8 mouse cellular contexts compared by ENCODE assay signal in the genomic region with DNA sequence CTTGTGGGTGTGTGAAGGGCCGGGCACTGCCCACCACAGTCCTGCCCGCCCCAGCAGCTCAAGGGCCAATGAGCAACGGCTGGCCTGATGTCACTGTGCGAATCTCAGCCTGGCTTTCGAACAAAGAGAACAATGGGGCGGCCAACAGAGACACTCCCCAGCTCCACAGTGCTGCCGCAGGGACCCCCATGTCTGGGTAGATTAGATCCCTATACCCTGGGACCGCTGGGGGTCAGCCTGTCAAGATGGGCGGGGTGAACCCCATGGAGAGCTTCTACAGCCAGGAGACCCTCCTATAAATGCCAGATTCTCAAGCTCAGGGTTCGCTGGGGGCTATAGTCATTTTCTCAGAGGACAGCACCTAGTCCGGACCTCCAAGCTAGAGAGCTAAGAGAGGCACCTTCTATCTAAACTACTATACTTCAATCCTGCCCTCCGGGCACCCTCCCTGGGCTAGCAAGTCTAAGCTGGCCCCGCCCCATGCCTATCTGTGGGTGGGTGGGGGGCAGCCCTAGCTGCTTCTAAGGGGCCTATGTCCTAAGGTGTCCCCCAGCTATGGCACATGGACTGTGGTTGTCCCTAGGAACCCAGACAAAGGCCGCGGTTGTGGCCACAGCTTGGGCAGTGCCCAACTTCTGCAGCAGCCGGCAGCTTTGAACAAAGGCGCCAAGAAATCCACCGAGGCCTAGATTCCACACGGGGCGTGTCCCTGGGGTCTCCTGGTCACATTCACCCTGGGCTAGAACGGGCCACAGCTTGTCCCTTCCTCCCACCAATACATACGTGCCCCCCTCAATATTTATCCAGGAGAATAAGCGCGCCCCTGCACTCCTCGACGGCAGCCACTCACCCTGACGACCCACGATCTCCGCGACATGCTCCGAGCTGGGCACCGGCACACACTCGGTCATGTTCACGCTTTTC. TPM values are rescaled to one million over a fixed set of nuclear protein-coding genes. Genes with fewer than 3 reads are reported as not detected.
DNase-seq lines count a peak whose midpoint lies in the region; ATAC-seq and TF ChIP-seq lines count a peak whose summit lies in the region.

No protein-coding gene starts in this region.

- no peak for ATAC-seq in cerebellum, adult (ENCODE audit: insufficient number of reproducible peaks, low FRiP score, low TSS enrichment)
- ATAC-seq in embryonic facial prominence, embryonic 14.5 days (ENCODE audit: low read depth) = peak; percentile 67
- ATAC-seq in intestine, postnatal 0 days = no peak
- peak; percentile 83 for ATAC-seq in midbrain, embryonic 11.5 days (ENCODE audit: low FRiP score)

- no peaks in the 10 kb centered on the region for H3K27me3 ChIP-seq in CH12.LX (replicated peaks)
- no peaks in the 10 kb centered on the region for H3K27me3 ChIP-seq in embryonic facial prominence, embryonic 14.5 days (replicated peaks; ENCODE audit: control insufficient read depth, insufficient read depth, low read length)
- no peaks in the 10 kb centered on the region for H3K27me3 ChIP-seq in intestine, postnatal 0 days (replicated peaks; ENCODE audit: control insufficient read depth, insufficient read depth, low read length)
- H3K27me3 ChIP-seq in midbrain, embryonic 11.5 days (ENCODE audit: control insufficient read depth, insufficient read depth, low read length) = no peaks in the 10 kb centered on the region

- no peak overlapping the region for H3K27ac ChIP-seq in CH12.LX (ENCODE audit: insufficient read depth, low read depth)
- peak overlapping the region; percentile 92 for H3K27ac ChIP-seq in embryonic facial prominence, embryonic 14.5 days (replicated peaks; ENCODE audit: low read depth, low read length)
- peak overlapping the region; percentile 22; the same call in 1 of the 2 replicates for H3K27ac ChIP-seq in intestine, postnatal 0 days (ENCODE audit: low read depth, low read length)
- H3K27ac ChIP-seq in midbrain, embryonic 11.5 days (ENCODE audit: low read depth, low read length) = peak overlapping the region; percentile 97

- peak overlapping the region; percentile 35 for H3K4me2 ChIP-seq in CH12.LX (ENCODE audit: insufficient read depth, low read depth, poor library complexity, severe bottlenecking)
- peak overlapping the region; percentile 91 for H3K4me2 ChIP-seq in embryonic facial prominence, embryonic 14.5 days (ENCODE audit: low read depth, low read length)
- H3K4me2 ChIP-seq in intestine, postnatal 0 days (replicated peaks; ENCODE audit: low read depth) = peak overlapping the region; percentile 98
- peak overlapping the region; percentile 68 for H3K4me2 ChIP-seq in midbrain, embryonic 11.5 days

- no peak for TF ChIP-seq POLR2A in CH12.LX (IDR thresholded peaks at IDR 0.05; ENCODE audit: low read depth, low read length)

- H3K4me3 ChIP-seq in CH12.LX (replicated peaks in 1 of 3; ENCODE audit: low read depth in 2 of 3, low read length in 2 of 3, poor library complexity in 1 of 3) = peak overlapping the region; percentile 10 to 68 (median 59)
- peak overlapping the region; percentile 90 for H3K4me3 ChIP-seq in embryonic facial prominence, embryonic 14.5 days (ENCODE audit: low read depth, low read length)
- H3K4me3 ChIP-seq in intestine, postnatal 0 days (ENCODE audit: low read depth, low read length) = peak overlapping the region; percentile 62
- H3K4me3 ChIP-seq in midbrain, embryonic 11.5 days (ENCODE audit: low read depth, low read length) = peak overlapping the region; percentile 98

- WGBS in embryonic facial prominence, embryonic 14.5 days = 2% methylated on average over 32 of the region's 34 CpGs
- 1% methylated on average over 34 of the region's 34 CpGs for WGBS in intestine, postnatal 0 days
- under 1% methylated on average over 34 of the region's 34 CpGs for WGBS in midbrain, embryonic 11.5 days

- peak; percentile 55 to 64 for DNase-seq in cerebellum, postnatal 14 days
- DNase-seq in CH12.LX (ENCODE audit: extremely low read depth) = no peak
- DNase-seq in embryonic facial prominence, embryonic 14.5 days (ENCODE audit: low spot score) = peak; percentile 88
- peak; percentile 96 for DNase-seq in midbrain, embryonic 11.5 days (ENCODE audit: low spot score, missing footprints)
- DNase-seq in gastrocnemius, postnatal 4 days (ENCODE audit: low spot score in 2 of 2) = no peak
- no peak for DNase-seq in cerebellum, postnatal 36 days

- no peak for TF ChIP-seq RAD21 in CH12.LX (IDR thresholded peaks at IDR 0.05; ENCODE audit: low read depth, low read length)

- peaks cover 35 to 52% of the 10 kb centered on the region in 2 experiments for H3K4me1 ChIP-seq in CH12.LX (ENCODE audit: control insufficient read depth in 1 of 2, insufficient read depth in 2 of 2)
- H3K4me1 ChIP-seq in embryonic facial prominence, embryonic 14.5 days (ENCODE audit: control insufficient read depth, insufficient read depth, low read length) = peaks cover 20% of the 10 kb centered on the region
- 0 out of 2 replicates have a peak, but pooled peaks cover 6% of the 10 kb centered on the region for H3K4me1 ChIP-seq in intestine, postnatal 0 days (replicated peaks; ENCODE audit: control insufficient read depth, insufficient read depth, low read length)
- H3K4me1 ChIP-seq in midbrain, embryonic 11.5 days (ENCODE audit: control insufficient read depth, insufficient read depth, low read length) = peaks cover 29% of the 10 kb centered on the region

- H3K79me2 ChIP-seq in CH12.LX (replicated peaks; ENCODE audit: control insufficient read depth, extremely low read depth, insufficient read depth, poor library complexity, severe bottlenecking) = no peaks in the 10 kb centered on the region

- TF ChIP-seq EP300 in CH12.LX (IDR thresholded peaks at IDR 0.05; ENCODE audit: low read length) = no peak

- peaks cover 15 to 52% of the 10 kb centered on the region in 2 experiments for H3K36me3 ChIP-seq in CH12.LX (replicated peaks in 1 of 2; ENCODE audit: control insufficient read depth in 1 of 2, insufficient read depth in 1 of 2, low read length in 1 of 2)
- peaks cover 37% of the 10 kb centered on the region for H3K36me3 ChIP-seq in embryonic facial prominence, embryonic 14.5 days (ENCODE audit: control insufficient read depth, insufficient read depth, low read length)
- H3K36me3 ChIP-seq in intestine, postnatal 0 days (ENCODE audit: control insufficient read depth, insufficient read depth) = peaks cover 14% of the 10 kb centered on the region; the same call in 1 of the 2 replicates
- peaks cover 18% of the 10 kb centered on the region for H3K36me3 ChIP-seq in midbrain, embryonic 11.5 days (ENCODE audit: control insufficient read depth, insufficient read depth, low read length)

- peak overlapping the region; percentile 57; the same call in 1 of the 2 replicates for H3K9ac ChIP-seq in CH12.LX (ENCODE audit: insufficient read depth, low read depth)
- peak overlapping the region; percentile 95 for H3K9ac ChIP-seq in embryonic facial prominence, embryonic 14.5 days (ENCODE audit: low read depth, low read length)
- peak overlapping the region; percentile 87 for H3K9ac ChIP-seq in intestine, postnatal 0 days (ENCODE audit: low read depth, low read length)
- peak overlapping the region; percentile 96 for H3K9ac ChIP-seq in midbrain, embryonic 11.5 days (ENCODE audit: low read length)

- in situ Hi-C loops in CH12.LX (cut with MboI; ENCODE audit: low pct_ligation_motif_present, low pct_unique_long_range_greater_than_20kb, low sequenced_read_pairs) = loop anchor here (5.0 kb wide), 1 partner anchor 41 kb away; no protein-coding TSS in a partner anchor

- TF ChIP-seq CTCF in CH12.LX (conservative IDR thresholded peaks at IDR 0.05 in 1 of 2, IDR thresholded peaks at IDR 0.05 in 1 of 2; ENCODE audit: low read depth in 2 of 2, low read length in 2 of 2) = no peak
- TF ChIP-seq CTCF in intestine, postnatal 0 days (IDR thresholded peaks at IDR 0.05; ENCODE audit: low read depth) = no peak

- H3K9me3 ChIP-seq in CH12.LX (replicated peaks; ENCODE audit: low read length) = no peaks in the 10 kb centered on the region
- H3K9me3 ChIP-seq in embryonic facial prominence, embryonic 14.5 days (ENCODE audit: control insufficient read depth, low read length) = no peaks in the 10 kb centered on the region
- no peaks in the 10 kb centered on the region for H3K9me3 ChIP-seq in intestine, postnatal 0 days (ENCODE audit: control insufficient read depth)
- no peaks in the 10 kb centered on the region for H3K9me3 ChIP-seq in midbrain, embryonic 11.5 days (ENCODE audit: control insufficient read depth, low read length)

- dilution Hi-C loops in CH12.LX (cut with MboI; ENCODE audit: extremely low pct_ligation_motif_present, extremely low pct_unique_long_range_greater_than_20kb, low sequenced_read_pairs) = no loop called here

RNA-seq across cellular contexts. Expression of a gene that starts 1.4 kb away (rescaled TPM):
- total RNA-seq in CH12.LX (2012; rRNA removed) (8.4 and 8.5 TPM in 2 replicates), CH12.LX (2014; rRNA removed) (4.9 and 6.6 TPM in 2 replicates)
- 4.7 and 5.9 TPM in 2 replicates for polyA plus RNA-seq in CH12.LX (2012; ENCODE audit: insufficient read length, low read depth)
- polyA plus RNA-seq in embryonic facial prominence, embryonic 14.5 days (2014; fragmentation: Nextera tagmentation; extraction: Ambion mirVana) = 6.2 and 6.4 TPM in 2 replicates
- polyA plus RNA-seq in intestine, postnatal 0 days (2015; fragmentation: Nextera tagmentation; extraction: Ambion mirVana) = 3.2 and 4.2 TPM in 2 replicates
- 11.8 and 12.4 TPM in 2 replicates for polyA plus RNA-seq in midbrain, embryonic 11.5 days (2014; fragmentation: Nextera tagmentation; extraction: Ambion mirVana)
- 10 to 100 TPM; 17.8 to 18.9 TPM for total RNA-seq in gastrocnemius, postnatal 4 days (2021)

RNA-seq across cellular contexts. Expression of a gene that starts 13.3 kb away (rescaled TPM):
- 61.9 and 67.0 TPM in 2 replicates for total RNA-seq in CH12.LX (2012; rRNA removed)
- 48.7 and 51.5 TPM in 2 replicates for total RNA-seq in CH12.LX (2014; rRNA removed)
- 131 and 133 TPM in 2 replicates for polyA plus RNA-seq in CH12.LX (2012; ENCODE audit: insufficient read length, low read depth)
- 164 and 186 TPM in 2 replicates for polyA plus RNA-seq in embryonic facial prominence, embryonic 14.5 days (2014; fragmentation: Nextera tagmentation; extraction: Ambion mirVana)
- 48.0 and 51.0 TPM in 2 replicates for polyA plus RNA-seq in intestine, postnatal 0 days (2015; fragmentation: Nextera tagmentation; extraction: Ambion mirVana)
- polyA plus RNA-seq in midbrain, embryonic 11.5 days (2014; fragmentation: Nextera tagmentation; extraction: Ambion mirVana) = 222 and 252 TPM in 2 replicates
- 100 to 1,000 TPM; 139 to 140 TPM for total RNA-seq in gastrocnemius, postnatal 4 days (2021)

RNA-seq across cellular contexts. Expression of a gene that starts 20.6 kb away (rescaled TPM):
- total RNA-seq in CH12.LX (2012; rRNA removed) (466 and 529 TPM in 2 replicates), CH12.LX (2014; rRNA removed) (442 and 444 TPM in 2 replicates)
- polyA plus RNA-seq in CH12.LX (2012; ENCODE audit: insufficient read length, low read depth) = 206 and 248 TPM in 2 replicates
- polyA plus RNA-seq in embryonic facial prominence, embryonic 14.5 days (2014; fragmentation: Nextera tagmentation; extraction: Ambion mirVana) = 751 and 879 TPM in 2 replicates
- 1,032 and 1,082 TPM in 2 replicates for polyA plus RNA-seq in intestine, postnatal 0 days (2015; fragmentation: Nextera tagmentation; extraction: Ambion mirVana)
- 404 and 476 TPM in 2 replicates for polyA plus RNA-seq in midbrain, embryonic 11.5 days (2014; fragmentation: Nextera tagmentation; extraction: Ambion mirVana)
- 100 to 1,000 TPM; 640 to 657 TPM for total RNA-seq in gastrocnemius, postnatal 4 days (2021)

RNA-seq across cellular contexts. Expression of a gene that starts 29.8 kb away (rescaled TPM):
- not detected in 2 replicates for total RNA-seq in CH12.LX (2012; rRNA removed)
- total RNA-seq in CH12.LX (2014; rRNA removed) = not detected in 2 replicates
- polyA plus RNA-seq in CH12.LX (2012; ENCODE audit: insufficient read length, low read depth) = not detected in 2 replicates
- 0.47 and 0.72 TPM in 2 replicates for polyA plus RNA-seq in embryonic facial prominence, embryonic 14.5 days (2014; fragmentation: Nextera tagmentation; extraction: Ambion mirVana)
- polyA plus RNA-seq in intestine, postnatal 0 days (2015; fragmentation: Nextera tagmentation; extraction: Ambion mirVana) = 0.09 and 0.20 TPM in 2 replicates
- polyA plus RNA-seq in midbrain, embryonic 11.5 days (2014; fragmentation: Nextera tagmentation; extraction: Ambion mirVana) = 0.05 and 0.22 TPM in 2 replicates
- under 1 TPM in 1 of 2 experiments, not detected in 1; 0.34 TPM for total RNA-seq in gastrocnemius, postnatal 4 days (2021)

RNA-seq across cellular contexts. Expression of a gene that starts 37.9 kb away (rescaled TPM):
- total RNA-seq in CH12.LX (2012; rRNA removed) (0.38 and 0.55 TPM in 2 replicates), CH12.LX (2014; rRNA removed) (0.16 and 0.27 TPM in 2 replicates)
- polyA plus RNA-seq in CH12.LX (2012; ENCODE audit: insufficient read length, low read depth) = 0.07 and 0.16 TPM in 2 replicates
- 5.8 and 6.3 TPM in 2 replicates for polyA plus RNA-seq in embryonic facial prominence, embryonic 14.5 days (2014; fragmentation: Nextera tagmentation; extraction: Ambion mirVana)
- polyA plus RNA-seq in intestine, postnatal 0 days (2015; fragmentation: Nextera tagmentation; extraction: Ambion mirVana) = 46.7 and 50.4 TPM in 2 replicates
- 0.11 and 0.31 TPM in 2 replicates for polyA plus RNA-seq in midbrain, embryonic 11.5 days (2014; fragmentation: Nextera tagmentation; extraction: Ambion mirVana)
- total RNA-seq in gastrocnemius, postnatal 4 days (2021) = 10 to 100 TPM; 15.5 to 16.5 TPM

Comparison
In these comparisons a context has a peak if more than half of its experiments do, and no peak if none do; other contexts are left out.
1. DNase-seq: peak in cerebellum, postnatal 14 days (2 of 2), embryonic facial prominence, embryonic 14.5 days (single experiment) and midbrain, embryonic 11.5 days (single experiment); none in CH12.LX (single experiment), gastrocnemius, postnatal 4 days (0 of 2) and cerebellum, postnatal 36 days (0 of 2).
2. ATAC-seq: peak in embryonic facial prominence, embryonic 14.5 days (single experiment) and midbrain, embryonic 11.5 days (single experiment); none in cerebellum, adult (single experiment) and intestine, postnatal 0 days (single experiment).
3. H3K4me2 ChIP-seq: peak in every context shown above with its lines; median percentile 98 in intestine, postnatal 0 days; 91 in embryonic facial prominence, embryonic 14.5 days; 68 in midbrain, embryonic 11.5 days; 35 in CH12.LX.
4. Peak in every context shown above with its lines, with median percentiles within 50 percentile points of each other: H3K4me3 ChIP-seq and H3K9ac ChIP-seq.